Mouse (Mus musculus) kidney, postnatal 36 days (tissue): ENCODE data around the gene Sc5d.
A peak's percentile ranks its signal among the peaks of the same experiment; 100 is the strongest.

Source experiments
- DNase-seq, 2 experiments: peaks; one replicate each; pipeline ENCODE4 v3.0.0; 2021 to 2022; ENCODE audit warnings: mixed read lengths in 2 of 2

Gene Sc5d

GRCm38 (mm10) chr9:42264145-42264544 lies at the start of gene Sc5d:
Gene Sc5d (minus strand): TSS chr9:42264256.
- peak; percentile 96 to 98 for DNase-seq

DNA sequence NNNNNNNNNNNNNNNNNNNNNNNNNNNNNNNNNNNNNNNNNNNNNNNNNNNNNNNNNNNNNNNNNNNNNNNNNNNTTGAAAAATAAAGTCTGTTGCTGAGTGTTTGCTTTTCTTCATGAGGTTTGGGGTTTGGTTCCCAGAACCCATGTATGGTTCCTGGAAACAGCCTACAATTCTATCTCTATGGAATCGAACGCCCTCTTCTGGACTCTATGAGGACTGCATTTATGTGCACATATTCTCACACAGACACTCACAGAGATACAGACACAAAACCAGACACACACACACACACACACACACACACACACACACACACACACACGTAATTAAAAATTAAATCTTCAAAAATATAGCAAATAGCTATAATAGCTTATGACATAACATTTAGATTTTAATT lies 47.3 kb upstream of the Sc5d start:
- DNase-seq = no peak

DNA sequence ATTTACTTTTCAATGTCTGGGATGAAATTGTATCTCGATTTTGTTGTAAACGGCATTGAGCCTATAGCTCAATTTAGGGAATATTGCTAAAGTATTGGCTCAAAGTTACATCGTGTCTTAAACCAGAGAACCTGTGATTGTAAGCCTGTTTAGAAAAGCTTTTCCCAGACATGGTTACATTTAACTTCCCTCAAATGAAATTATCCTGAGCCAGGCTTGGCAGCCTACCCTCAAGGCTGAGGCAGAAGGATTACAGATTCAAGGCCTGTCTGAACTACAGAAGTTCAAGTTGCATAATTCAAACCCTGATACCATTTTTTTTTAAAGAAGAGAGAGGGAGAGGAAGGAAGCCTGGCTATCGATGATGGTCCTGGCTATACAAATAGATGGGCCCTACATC lies 39.8 kb upstream of the Sc5d start:
- no peak for DNase-seq

- DNase-seq = no peak
Observed at GRCm38 (mm10) chr9:42301082-42301633, 37.1 kb upstream of the Sc5d start.

DNA sequence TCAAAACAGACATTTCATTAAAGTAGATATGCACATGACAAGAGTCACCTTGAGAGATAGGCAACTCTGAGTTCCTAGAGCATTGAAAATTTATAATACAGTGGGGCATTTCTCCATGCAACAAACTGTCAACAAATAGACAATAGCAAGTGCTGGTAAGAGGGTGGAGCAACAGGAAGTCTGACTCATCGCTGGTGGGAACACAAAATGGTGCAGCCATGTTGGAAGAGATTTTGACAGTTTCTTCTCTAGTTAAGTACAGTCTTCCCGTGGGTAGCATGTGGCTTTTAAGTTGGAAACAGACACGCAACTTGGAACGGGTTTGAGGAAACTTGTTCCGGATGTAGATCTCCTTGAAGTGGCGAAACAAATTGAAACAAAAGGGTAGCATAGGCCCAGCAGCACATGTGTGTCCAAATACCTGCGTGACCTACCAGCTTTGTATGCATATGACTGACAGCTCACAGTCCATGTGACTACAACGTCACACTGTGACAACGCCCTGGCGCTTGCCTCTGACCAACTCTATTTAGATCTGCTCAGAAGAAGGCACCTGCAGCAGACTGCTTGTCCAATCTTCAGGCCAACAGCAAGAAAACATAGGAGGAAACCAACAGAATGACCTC lies 32.4 kb upstream of the Sc5d start:
- DNase-seq = no peak

GRCm38 (mm10) chr9:42294131-42294530 lies 30.1 kb upstream of the Sc5d start:
- no peak for DNase-seq

- DNase-seq = no peak
Observed at GRCm38 (mm10) chr9:42293596-42293995, 29.5 kb upstream of the Sc5d start.

DNA sequence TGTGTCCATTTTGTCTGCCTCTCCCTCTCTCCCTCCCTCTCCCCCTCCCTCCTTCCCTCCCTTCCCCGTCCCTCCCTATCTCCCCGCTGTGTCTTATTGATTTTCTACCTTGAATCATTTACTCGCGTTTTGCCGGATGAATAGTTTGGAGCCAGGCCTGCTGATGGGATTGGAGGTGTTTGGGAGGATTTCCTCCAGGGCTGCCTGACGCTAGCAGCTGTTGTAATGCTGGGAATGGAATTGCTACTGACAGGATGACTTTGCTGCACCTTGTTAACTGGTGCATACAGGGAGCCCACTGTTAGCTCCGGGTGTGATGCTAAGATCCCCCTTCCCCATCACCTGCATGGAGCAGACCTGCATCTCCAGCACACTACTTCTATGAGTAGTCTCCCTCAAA lies 29.0 kb upstream of the Sc5d start:
- DNase-seq = no peak

- DNase-seq = no peak
Observed at GRCm38 (mm10) chr9:42279676-42280075, 15.6 kb upstream of the Sc5d start.

DNA sequence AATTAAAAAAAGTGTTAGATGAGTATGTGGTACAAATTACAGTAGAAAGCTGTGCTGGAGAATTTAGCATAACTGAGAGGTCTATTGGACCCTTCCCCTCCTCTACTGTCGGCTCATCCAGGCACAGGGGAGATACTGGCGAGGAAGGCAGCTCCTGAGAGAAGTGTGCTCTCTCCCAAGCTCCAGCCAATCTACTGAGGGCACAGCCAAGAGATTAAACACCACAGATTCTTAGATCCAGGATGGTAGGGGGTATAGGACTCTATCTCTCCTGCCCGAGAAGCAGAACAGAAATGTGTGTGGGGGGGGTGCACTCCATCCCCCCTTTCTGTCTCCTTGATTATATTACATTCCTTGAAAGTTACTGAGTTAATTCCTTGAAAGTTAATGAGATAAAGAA lies 14.0 kb upstream of the Sc5d start:
- no peak for DNase-seq

DNA sequence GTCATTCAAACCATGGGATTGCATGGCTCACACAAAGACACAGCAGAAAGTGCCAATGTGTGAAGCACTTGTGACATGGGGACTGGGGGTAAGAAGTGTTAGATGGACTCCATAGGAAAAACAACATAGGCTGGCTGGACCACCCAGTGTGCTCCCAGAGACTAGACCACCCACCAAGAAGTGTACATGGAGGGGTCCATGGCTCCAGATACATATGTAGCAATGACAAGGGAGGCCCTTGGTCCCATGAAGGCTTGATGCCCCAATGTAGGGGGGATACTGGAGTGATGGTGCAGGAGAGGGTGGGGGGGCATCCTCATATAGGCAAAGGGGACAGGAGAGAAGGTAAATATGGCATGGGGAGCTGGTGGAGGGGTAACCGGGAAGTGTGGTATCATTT lies 13.6 kb upstream of the Sc5d start:
- no peak for DNase-seq

DNA sequence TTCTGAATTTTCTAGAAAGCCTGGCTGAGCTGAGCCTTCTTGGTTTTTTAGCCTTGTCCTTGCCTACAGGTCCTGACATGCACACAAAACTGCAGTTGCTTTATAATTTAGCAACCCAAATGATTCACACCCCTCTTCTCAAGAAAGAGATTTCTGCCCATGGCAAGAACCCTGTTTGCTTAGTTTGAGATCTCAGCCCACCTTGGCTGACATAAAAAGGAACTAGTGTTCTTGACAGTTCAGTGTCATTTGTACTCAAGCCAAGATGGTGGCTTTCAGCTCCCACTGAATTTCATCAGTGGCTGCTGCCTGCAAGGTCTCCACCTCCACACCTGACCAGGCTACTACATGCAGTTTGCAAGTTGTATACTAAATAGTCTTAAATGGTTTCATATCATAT lies 13.1 kb upstream of the Sc5d start:
- no peak for DNase-seq

- DNase-seq = no peak
Observed at GRCm38 (mm10) chr9:42275761-42276145, 11.7 kb upstream of the Sc5d start.

DNA sequence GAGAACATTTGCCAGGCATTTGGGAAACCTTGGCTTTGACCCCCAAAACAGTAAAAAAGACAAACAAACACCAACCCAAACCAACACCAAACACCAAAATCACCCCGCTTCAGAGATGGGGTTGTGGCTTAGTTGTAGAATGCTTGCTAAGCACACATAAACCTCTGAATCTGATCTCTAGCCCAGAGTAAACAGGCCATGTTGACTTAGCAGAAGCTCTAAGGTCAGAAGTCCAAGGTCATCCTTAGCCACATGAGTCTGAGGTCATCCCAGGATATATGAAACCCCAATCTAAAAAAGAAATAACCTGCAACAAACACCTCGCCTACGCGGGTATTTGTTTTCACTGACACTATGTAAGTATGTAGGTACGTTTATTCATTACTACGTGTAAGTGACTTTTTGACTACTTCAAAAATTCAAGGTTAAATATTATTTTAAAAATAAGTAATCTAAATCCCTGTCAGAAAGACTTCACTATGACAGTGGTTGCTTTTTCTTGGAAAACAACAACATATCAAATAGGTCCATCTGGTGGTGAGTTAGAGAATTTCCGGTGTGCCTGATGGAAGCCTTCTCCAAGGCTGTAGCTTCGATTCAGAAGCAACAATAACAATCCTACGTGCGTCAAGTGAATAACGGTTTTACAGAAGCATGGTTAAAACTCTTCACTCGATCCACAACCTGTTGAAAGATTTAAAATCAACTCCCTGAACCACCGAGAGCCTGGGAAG lies 11.1 kb upstream of the Sc5d start:
- DNase-seq = peak; percentile 36 to 46

- DNase-seq = no peak
Observed at GRCm38 (mm10) chr9:42273682-42274296, 9.7 kb upstream of the Sc5d start.

GRCm38 (mm10) chr9:42273174-42273573 lies 9.1 kb upstream of the Sc5d start:
- no peak for DNase-seq

GRCm38 (mm10) chr9:42272690-42273089 lies 8.6 kb upstream of the Sc5d start:
- DNase-seq = no peak

- DNase-seq = peak in 1 of 2 experiments; percentile 30
Observed at GRCm38 (mm10) chr9:42271456-42271855, 7.4 kb upstream of the Sc5d start.

GRCm38 (mm10) chr9:42270617-42271016 lies 6.6 kb upstream of the Sc5d start:
- no peak for DNase-seq

DNA sequence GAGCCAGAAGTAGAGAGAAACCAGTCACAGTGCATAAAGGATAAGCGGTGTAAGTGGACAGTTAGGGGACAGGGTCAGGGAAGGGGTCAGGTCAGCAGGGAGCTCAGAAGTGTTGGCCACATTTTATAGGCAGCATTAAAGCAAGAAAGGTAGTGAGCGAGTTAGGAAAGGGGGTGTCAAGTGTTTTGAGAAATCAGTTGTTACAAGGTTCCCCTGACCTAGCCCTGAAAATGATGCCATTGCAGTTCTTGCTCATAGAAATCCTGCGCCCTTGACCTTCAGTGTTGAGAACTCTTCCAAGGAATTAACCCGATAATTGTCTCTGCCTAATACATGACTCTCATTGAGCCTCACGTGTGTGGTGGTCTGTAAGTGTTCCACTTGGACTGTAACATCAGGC lies 6.0 kb upstream of the Sc5d start:
- DNase-seq = no peak

GRCm38 (mm10) chr9:42268371-42268770 lies 4.3 kb upstream of the Sc5d start:
- DNase-seq = no peak

DNA sequence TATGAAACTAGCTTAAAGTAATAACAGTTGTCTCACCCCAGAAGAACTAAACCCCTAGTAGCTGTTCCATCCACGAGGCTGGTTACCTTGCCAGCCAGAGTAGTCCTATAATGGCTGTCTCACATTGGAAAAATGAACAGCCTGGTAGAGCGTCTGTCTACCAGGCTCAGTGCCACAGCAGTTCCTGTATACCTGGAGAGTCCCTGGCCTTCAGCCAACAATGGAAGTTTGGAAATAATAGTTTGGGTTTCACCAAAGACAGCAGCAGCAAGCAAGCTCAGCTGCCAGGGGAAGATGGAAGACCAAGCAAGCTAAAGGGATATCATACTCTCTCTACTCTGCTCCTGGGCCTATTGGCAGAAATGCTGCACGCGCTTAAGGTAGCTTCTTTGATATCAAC lies 1.3 kb upstream of the Sc5d start:
- DNase-seq = no peak

- DNase-seq = peak; percentile 11 to 32
Observed at GRCm38 (mm10) chr9:42263709-42264111, 346 bp downstream of the Sc5d start.

- DNase-seq = no peak
Observed at GRCm38 (mm10) chr9:42260481-42260880, 3.6 kb downstream of the Sc5d start.
